Mouse (Mus musculus) heart, embryonic 11.5 days (tissue): ENCODE results near the gene Pou2f3. TPM values are rescaled to one million over a fixed set of nuclear protein-coding genes. Genes with fewer than 3 reads are reported as not detected.

Source experiments
- ATAC-seq: fragments of 200-750 bp; cut with Nextera tagmentation; replicated peaks from 2 replicates; pipeline ENCODE4 v1.8.0; 2017; ENCODE audit warnings: moderate library complexity; ENCODE audit not compliant: insufficient number of reproducible peaks, low FRiP score, low TSS enrichment
- H3K27ac ChIP-seq: fragments of 300-500 bp; sonication (generic); 2 replicates; pipeline ENCODE4 v1.5.1; 2014; ENCODE audit warnings: mild to moderate bottlenecking, low read depth, low read length
- H3K27me3 ChIP-seq: fragments of 300-500 bp; sonication (generic); 2 replicates; pipeline ENCODE4 v1.6.1; 2014; ENCODE audit warnings: mild to moderate bottlenecking, low read length, mixed read lengths; ENCODE audit not compliant: control insufficient read depth, insufficient read depth
- H3K36me3 ChIP-seq: fragments of 300-500 bp; sonication (generic); 2 replicates; pipeline ENCODE4 v1.6.1; 2014; ENCODE audit warnings: mild to moderate bottlenecking, low read length, moderate library complexity, mixed read lengths; ENCODE audit not compliant: control insufficient read depth, insufficient read depth
- H3K4me1 ChIP-seq: fragments of 300-500 bp; sonication (generic); 2 replicates; pipeline ENCODE4 v1.6.1; 2014; ENCODE audit warnings: low read length; ENCODE audit not compliant: control insufficient read depth, insufficient read depth
- H3K4me2 ChIP-seq: fragments of 300-500 bp; sonication (generic); 2 replicates; pipeline ENCODE4 v1.6.1; 2014; ENCODE audit warnings: mild to moderate bottlenecking, moderate library complexity
- H3K4me3 ChIP-seq: fragments of 300-500 bp; sonication (generic); 2 replicates; pipeline ENCODE4 v1.5.1; 2014; ENCODE audit warnings: low read depth, low read length
- H3K9ac ChIP-seq: fragments of 300-500 bp; sonication (generic); 2 replicates; pipeline ENCODE4 v1.6.1; 2014; ENCODE audit warnings: mild to moderate bottlenecking, low read depth, low read length, moderate library complexity
- H3K9me3 ChIP-seq: fragments of 300-500 bp; sonication (generic); replicated peaks from 2 replicates; pipeline ENCODE4 v1.6.1; 2016; ENCODE audit warnings: low read length; ENCODE audit not compliant: control insufficient read depth
- WGBS: fragments of 180-500 bp; shearing (Covaris S2); extraction: QIAGEN DNeasy Blood & Tissue Kit; methylation state at CpG from one replicate; pipeline ENCODE4 v1.1.7; 2014; ENCODE audit not compliant: insufficient replicate concordance; 5-methylcytosine and 5-hydroxymethylcytosine counted together
- polyA plus RNA-seq: library from polyadenylated mRNA; unstranded; fragments of >200 nt; fragmentation: Nextera tagmentation; extraction: Ambion mirVana; gene quantifications from 2 replicates; pipeline ENCODE4 v1.2.1, GENCODE M21; 2014

Gene Pou2f3
- polyA plus RNA-seq, 1 experiment from 2014 or later = not detected

- peak overlapping the region; percentile 81 for H3K27ac ChIP-seq
- H3K27me3 ChIP-seq = no peaks in the 10 kb centered on the region
- WGBS = 51% methylated on average over 8 of the region's 8 CpGs
- ATAC-seq = peak; percentile 71
- H3K4me3 ChIP-seq = peak overlapping the region; percentile 23
- H3K36me3 ChIP-seq = no peaks in the 10 kb centered on the region
- H3K9ac ChIP-seq = no peak overlapping the region
- peaks cover 19% of the 10 kb centered on the region for H3K4me1 ChIP-seq
- no peaks in the 10 kb centered on the region for H3K9me3 ChIP-seq
- peak overlapping the region; percentile 83 for H3K4me2 ChIP-seq
Observed at GRCm38 (mm10) chr9:43101936-43102595, 108.1 kb downstream of the Pou2f3 start.

GRCm38 (mm10) chr9:43098922-43099321, 111.2 kb downstream of the Pou2f3 start:
- Histone ChIP-seq H3K36me3 (no peaks in the 10 kb centered on the region), H3K9me3 (no peaks in the 10 kb centered on the region), H3K27me3 (no peaks in the 10 kb centered on the region), H3K9ac (no peak overlapping the region), H3K4me3 (no peak overlapping the region), H3K4me2 (peak overlapping the region; percentile 14; the same call in 1 of the 2 replicates), H3K27ac (0 out of 2 replicates have a peak overlapping the region, but pooled peaks have one; percentile 1), H3K4me1 (peaks cover 20% of the 10 kb centered on the region)
- WGBS = 42% methylated on average over 4 of the region's 4 CpGs
- no peak for ATAC-seq

- Histone ChIP-seq H3K9ac (no peak overlapping the region), H3K27ac (no peak overlapping the region), H3K36me3 (no peaks in the 10 kb centered on the region), H3K4me1 (peaks cover 20% of the 10 kb centered on the region), H3K27me3 (no peaks in the 10 kb centered on the region), H3K4me2 (no peak overlapping the region), H3K9me3 (no peaks in the 10 kb centered on the region), H3K4me3 (no peak overlapping the region)
- no peak for ATAC-seq
- 88% methylated on average over 3 of the region's 3 CpGs for WGBS
Observed at GRCm38 (mm10) chr9:43097801-43098557, 112.2 kb downstream of the Pou2f3 start.

- ATAC-seq = no peak
- Histone ChIP-seq H3K4me3 (no peak overlapping the region), H3K4me2 (no peak overlapping the region), H3K9me3 (no peaks in the 10 kb centered on the region), H3K9ac (no peak overlapping the region), H3K36me3 (no peaks in the 10 kb centered on the region), H3K27ac (no peak overlapping the region), H3K27me3 (no peaks in the 10 kb centered on the region), H3K4me1 (peaks cover 14% of the 10 kb centered on the region; the same call in 1 of the 2 replicates)
Observed at GRCm38 (mm10) chr9:43096337-43096736, 113.8 kb downstream of the Pou2f3 start.

- no peaks in the 10 kb centered on the region for H3K27me3 ChIP-seq
- H3K4me3 ChIP-seq = no peak overlapping the region
- no peak overlapping the region for H3K9ac ChIP-seq
- H3K27ac ChIP-seq = no peak overlapping the region
- ATAC-seq = no peak
- WGBS = 86% methylated on average over 4 of the region's 4 CpGs
- no peak overlapping the region for H3K4me2 ChIP-seq
- no peaks in the 10 kb centered on the region for H3K36me3 ChIP-seq
- H3K9me3 ChIP-seq = no peaks in the 10 kb centered on the region
- H3K4me1 ChIP-seq = peaks cover 11% of the 10 kb centered on the region; the same call in 1 of the 2 replicates
Observed at GRCm38 (mm10) chr9:43094828-43095227, 115.3 kb downstream of the Pou2f3 start.

- Histone ChIP-seq H3K27me3 (no peaks in the 10 kb centered on the region), H3K4me1 (peaks cover 11% of the 10 kb centered on the region; the same call in 1 of the 2 replicates), H3K4me2 (no peak overlapping the region), H3K9ac (no peak overlapping the region), H3K4me3 (no peak overlapping the region), H3K27ac (no peak overlapping the region), H3K36me3 (no peaks in the 10 kb centered on the region), H3K9me3 (no peaks in the 10 kb centered on the region)
- ATAC-seq = no peak
- WGBS = 70% methylated on average over 3 of the region's 3 CpGs
Observed at GRCm38 (mm10) chr9:43093803-43094202, 116.4 kb downstream of the Pou2f3 start.

- no peak overlapping the region for H3K4me3 ChIP-seq
- no peak overlapping the region for H3K27ac ChIP-seq
- no peak overlapping the region for H3K9ac ChIP-seq
- no peak for ATAC-seq
- H3K27me3 ChIP-seq = no peaks in the 10 kb centered on the region
- no peak overlapping the region for H3K4me2 ChIP-seq
- WGBS = 85% methylated on average over 1 of the region's 1 CpGs
- no peaks in the 10 kb centered on the region for H3K9me3 ChIP-seq
- H3K4me1 ChIP-seq = peaks cover 32% of the 10 kb centered on the region
- H3K36me3 ChIP-seq = no peaks in the 10 kb centered on the region
Observed at GRCm38 (mm10) chr9:43085686-43086285, 124.4 kb downstream of the Pou2f3 start.

- 70% methylated on average over 7 of the region's 7 CpGs for WGBS
- H3K4me1 ChIP-seq = peaks cover 36% of the 10 kb centered on the region
Observed at GRCm38 (mm10) chr9:43084496-43085362, 125.4 kb downstream of the Pou2f3 start.

More at GRCm38 (mm10) chr9:43084496-43085362, 125.4 kb downstream of the Pou2f3 start:
- H3K9me3 ChIP-seq = no peaks in the 10 kb centered on the region
- H3K27me3 ChIP-seq = no peaks in the 10 kb centered on the region
- H3K4me3 ChIP-seq = no peak overlapping the region
- H3K27ac ChIP-seq = no peak overlapping the region
- H3K36me3 ChIP-seq = no peaks in the 10 kb centered on the region
- H3K4me2 ChIP-seq = no peak overlapping the region
- no peak overlapping the region for H3K9ac ChIP-seq
- ATAC-seq = no peak
